Mouse (Mus musculus) hindbrain, embryonic 16.5 days (tissue): ENCODE results near the gene Gm9972. TPM values are rescaled to one million over a fixed set of nuclear protein-coding genes. Genes with fewer than 3 reads are reported as not detected.

Experiments used
- ATAC-seq: fragments of 200-750 bp; cut with Nextera tagmentation; 2 replicates; pipeline ENCODE4 v1.8.0; 2017; ENCODE audit warnings: moderate TSS enrichment, moderate library complexity
- H3K27ac ChIP-seq: fragments of 300-500 bp; sonication (generic); 2 replicates; pipeline ENCODE4 v1.5.1; 2014; ENCODE audit warnings: low read depth, mild to moderate bottlenecking, control low read depth, low read length, moderate library complexity
- H3K27me3 ChIP-seq: fragments of 300-500 bp; sonication (generic); replicated peaks from 2 replicates; pipeline ENCODE4 v1.6.1; 2014; ENCODE audit warnings: low read length; ENCODE audit not compliant: control insufficient read depth, insufficient read depth
- H3K36me3 ChIP-seq: fragments of 300-500 bp; sonication (generic); 2 replicates; pipeline ENCODE4 v1.6.1; 2014; ENCODE audit warnings: mild to moderate bottlenecking, low read length, moderate library complexity, mixed read lengths; ENCODE audit not compliant: control insufficient read depth, insufficient read depth
- H3K4me1 ChIP-seq: fragments of 300-500 bp; sonication (generic); 2 replicates; pipeline ENCODE4 v1.6.1; 2014; ENCODE audit warnings: low read depth, low read length; ENCODE audit not compliant: control insufficient read depth, insufficient read depth
- H3K4me2 ChIP-seq: fragments of 300-500 bp; sonication (generic); 2 replicates; pipeline ENCODE4 v1.6.1; 2014; ENCODE audit warnings: mild to moderate bottlenecking, low read length, control low read depth, moderate library complexity
- H3K4me3 ChIP-seq: fragments of 300-500 bp; sonication (generic); 2 replicates; pipeline ENCODE4 v1.5.1; 2014; ENCODE audit warnings: mild to moderate bottlenecking, low read length, control low read depth, moderate library complexity
- H3K9ac ChIP-seq: fragments of 300-500 bp; sonication (generic); 2 replicates; pipeline ENCODE4 v1.6.1; 2014; ENCODE audit warnings: low read depth, mild to moderate bottlenecking, control low read depth, low read length, moderate library complexity
- H3K9me3 ChIP-seq: fragments of 300-500 bp; sonication (generic); 2 replicates; pipeline ENCODE4 v1.6.1; 2014; ENCODE audit warnings: mild to moderate bottlenecking, low read length, moderate library complexity; ENCODE audit not compliant: control insufficient read depth
- WGBS: fragments of 180-500 bp; shearing (Covaris S2); extraction: QIAGEN DNeasy Blood & Tissue Kit; methylation state at CpG from one replicate; pipeline ENCODE4 v1.1.7; 2014; 5-methylcytosine and 5-hydroxymethylcytosine counted together
- polyA plus RNA-seq: library from polyadenylated mRNA; unstranded; fragments of >200 nt; fragmentation: Nextera tagmentation; extraction: Ambion mirVana; gene quantifications from 2 replicates; pipeline ENCODE4 v1.2.1, GENCODE M21; 2015

Gene Gm9972
- polyA plus RNA-seq, 1 experiment from 2014 or later, result 0.16 TPM

- Histone ChIP-seq H3K4me1 (peaks cover 2% of the 10 kb centered on the region; the same call in 1 of the 2 replicates), H3K27ac (no peak overlapping the region), H3K9me3 (no peaks in the 10 kb centered on the region), H3K4me2 (no peak overlapping the region), H3K27me3 (no peaks in the 10 kb centered on the region), H3K4me3 (no peak overlapping the region), H3K36me3 (no peaks in the 10 kb centered on the region), H3K9ac (no peak overlapping the region)
- 90% methylated on average over 5 of the region's 5 CpGs for WGBS
- ATAC-seq, result no peak
Observed at GRCm38 (mm10) chr11:43054972-43055371, 19.4 kb downstream of the Gm9972 start.

GRCm38 (mm10) chr11:43059437-43059970 lies 24.0 kb downstream of the Gm9972 start:
- H3K9ac ChIP-seq, result no peak overlapping the region
- no peak for ATAC-seq
- H3K27ac ChIP-seq, result no peak overlapping the region
- no peaks in the 10 kb centered on the region for H3K36me3 ChIP-seq
- H3K4me2 ChIP-seq, result no peak overlapping the region
- 19% methylated on average over 5 of the region's 5 CpGs for WGBS
- H3K27me3 ChIP-seq, result no peaks in the 10 kb centered on the region
- H3K4me3 ChIP-seq, result no peak overlapping the region
- H3K4me1 ChIP-seq, result peaks cover 2% of the 10 kb centered on the region; the same call in 1 of the 2 replicates
- no peaks in the 10 kb centered on the region for H3K9me3 ChIP-seq

GRCm38 (mm10) chr11:43062286-43062685 lies 26.7 kb downstream of the Gm9972 start:
- Histone ChIP-seq H3K4me1 (peaks cover 2% of the 10 kb centered on the region; the same call in 1 of the 2 replicates), H3K9ac (no peak overlapping the region), H3K4me2 (no peak overlapping the region), H3K36me3 (no peaks in the 10 kb centered on the region), H3K27me3 (no peaks in the 10 kb centered on the region), H3K27ac (no peak overlapping the region), H3K9me3 (no peaks in the 10 kb centered on the region), H3K4me3 (no peak overlapping the region)
- 55% methylated on average over 3 of the region's 3 CpGs for WGBS
- no peak for ATAC-seq

GRCm38 (mm10) chr11:43086309-43087050 lies 50.9 kb downstream of the Gm9972 start:
- Histone ChIP-seq H3K36me3 (no peaks in the 10 kb centered on the region), H3K9ac (no peak overlapping the region), H3K9me3 (no peaks in the 10 kb centered on the region), H3K27me3 (no peaks in the 10 kb centered on the region), H3K4me1 (no peaks in the 10 kb centered on the region), H3K4me3 (no peak overlapping the region), H3K27ac (no peak overlapping the region), H3K4me2 (no peak overlapping the region)
- ATAC-seq, result peak; percentile 81
- WGBS, result 62% methylated on average over 8 of the region's 8 CpGs

Other genes with a start within 250 kb of the Gm9972 start
- gene Atp10b, start 114.1 kb downstream of the Gm9972 start, polyA plus RNA-seq, result 0.27 and 0.31 TPM in 2 replicates